25 mouse cellular contexts compared by ENCODE assay signal in genomic region chr4:56740020-56740485, GRCm38 (mm10). TPM values are rescaled to one million over a fixed set of nuclear protein-coding genes. Genes with fewer than 3 reads are reported as not detected.
"Had no signal": no experiment of that assay in that cellular context is flagged by ENCODE, and none has a peak within 500 bp of the region (broad histone marks: within the 10 kb centered on the region; RNA-seq: fewer than 3 reads in every experiment).

Gm26657 (plus strand) TSS chr4:56740070.

- H3K27ac ChIP-seq: limb, embryonic 12.5 days; limb, embryonic 15.5 days; liver, embryonic 14.5 days; lung, embryonic 15.5 days; midbrain, embryonic 10.5 days had no signal

- ATAC-seq: liver, postnatal 0 days had no signal

- H3K4me3 ChIP-seq: limb, embryonic 12.5 days; limb, embryonic 15.5 days; lung, embryonic 15.5 days; megakaryocyte, embryonic 14.5 days; midbrain, embryonic 10.5 days had no signal

- H3K4me2 ChIP-seq: limb, embryonic 12.5 days; limb, embryonic 15.5 days; liver, embryonic 11.5 days; lung, embryonic 15.5 days had no signal

- H3K4me1 ChIP-seq: limb, embryonic 12.5 days; limb, embryonic 15.5 days; lung, embryonic 15.5 days; midbrain, embryonic 10.5 days had no signal

- H3K9ac ChIP-seq: limb, embryonic 12.5 days; limb, embryonic 15.5 days; liver, embryonic 14.5 days; liver, postnatal 0 days; lung, embryonic 15.5 days had no signal

- H3K27me3 ChIP-seq: limb, embryonic 12.5 days; limb, embryonic 15.5 days; lung, embryonic 15.5 days had no signal

- H3K9me3 ChIP-seq: limb, embryonic 12.5 days; limb, embryonic 15.5 days; lung, embryonic 15.5 days; megakaryocyte, embryonic 14.5 days; midbrain, embryonic 10.5 days had no signal

- DNase-seq: kidney, adult 18-20 months; kidney, adult 9 months; kidney, postnatal 14 days; kidney, postnatal 4 days; left cerebral cortex, postnatal 4 days; liver, postnatal 0 days; lung, postnatal 10 days; lung, postnatal 36 days; midbrain, embryonic 14.5 days; spleen, adult 18-20 months; thymus, adult 18-20 months; thymus, postnatal 36 days had no signal

RNA-seq across cellular contexts. Expression of gene Gm26657, which starts in this region (rescaled TPM):
- polyA plus RNA-seq: kidney, embryonic 16.5 days; limb, embryonic 12.5 days; limb, embryonic 15.5 days; liver, embryonic 11.5 days; liver, embryonic 14.5 days; liver, postnatal 0 days; lung, embryonic 15.5 days; midbrain, embryonic 10.5 days; midbrain, embryonic 14.5 days; midbrain, postnatal 0 days; neural tube, embryonic 11.5 days; neural tube, embryonic 14.5 days; stomach, embryonic 16.5 days; urinary bladder, adult 2 months had no signal
